ENCODE assay signal across 15 mouse cellular contexts in the genomic region with DNA sequence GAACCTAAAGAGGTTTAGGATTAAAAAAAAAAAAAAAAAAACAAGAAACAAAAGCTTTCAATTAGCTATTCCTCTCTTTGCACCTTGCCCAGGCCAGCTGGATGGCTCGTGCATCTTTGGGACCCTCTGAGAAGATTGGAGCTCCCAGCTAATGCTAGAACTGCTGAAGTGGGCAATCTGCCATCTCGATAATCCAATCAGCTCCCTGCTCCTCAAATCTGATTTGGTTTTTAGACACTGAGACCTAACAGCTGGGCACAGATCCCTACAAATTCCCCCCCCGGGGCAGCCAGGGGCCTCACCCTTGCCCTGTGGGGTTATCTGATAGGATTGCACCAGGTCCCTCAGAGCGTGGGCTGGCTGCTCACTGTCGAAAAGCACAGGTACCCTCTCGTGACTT.
"Had no signal": no experiment of that assay in that cellular context is flagged by ENCODE, and none has a peak within 500 bp of the region (broad histone marks: within the 10 kb centered on the region; RNA-seq: fewer than 3 reads in every experiment).

Sag (plus strand) TSS at position 105 of the 400 bp plus-strand sequence.

- H3K27me3 ChIP-seq: liver, embryonic 13.5 days; megakaryocyte, embryonic 14.5 days; midbrain, embryonic 12.5 days; neural tube, embryonic 13.5 days had no signal

- ATAC-seq: inflammation-experienced regulatory T-cells, adult 6 months; intestine, embryonic 16.5 days; midbrain, embryonic 16.5 days had no signal

- H3K4me3 ChIP-seq: liver, embryonic 13.5 days; megakaryocyte, embryonic 14.5 days; midbrain, embryonic 12.5 days; myocyte; neural tube, embryonic 13.5 days had no signal

- H3K4me2 ChIP-seq: liver, embryonic 13.5 days; midbrain, embryonic 12.5 days; neural tube, embryonic 13.5 days had no signal

- DNase-seq: kidney, adult 18-20 months; kidney, adult 9 months; kidney, postnatal 36 days; liver, embryonic 13.5 days; lung, adult 2 months; lung, postnatal 14 days; thymus, postnatal 25 days had no signal

- H3K4me1 ChIP-seq: midbrain, embryonic 12.5 days; neural tube, embryonic 13.5 days had no signal

- H3K36me3 ChIP-seq: liver, embryonic 13.5 days; midbrain, embryonic 12.5 days; neural tube, embryonic 13.5 days had no signal

- H3K27ac ChIP-seq: kidney, postnatal 0 days; liver, embryonic 13.5 days; midbrain, embryonic 12.5 days; neural tube, embryonic 13.5 days had no signal

- H3K9me3 ChIP-seq: liver, embryonic 13.5 days; megakaryocyte, embryonic 14.5 days; midbrain, embryonic 12.5 days; neural tube, embryonic 13.5 days had no signal

- H3K9ac ChIP-seq: liver, embryonic 13.5 days; midbrain, embryonic 12.5 days; neural tube, embryonic 13.5 days had no signal
